Mouse (Mus musculus) testis, adult 2 months (tissue): Measurements from ENCODE around the gene Sox5.

ENCODE experiments used
- CTCF ChIP-seq: fragments of 200-500 bp; IDR thresholded peaks from 2 replicates; pipeline ENCODE4 v1.5.1; 2012; ENCODE audit warnings: low read depth, mild to moderate bottlenecking, inconsistent platforms, low read length, moderate library complexity; ENCODE audit not compliant: control insufficient read depth, insufficient read depth, insufficient replicate concordance
- POLR2A ChIP-seq: fragments of 200-500 bp; IDR thresholded peaks from 2 replicates; pipeline ENCODE4 v1.6.1; 2012; ENCODE audit warnings: low read depth, mild to moderate bottlenecking, inconsistent platforms, low read length, moderate library complexity; ENCODE audit not compliant: control insufficient read depth

DNA sequence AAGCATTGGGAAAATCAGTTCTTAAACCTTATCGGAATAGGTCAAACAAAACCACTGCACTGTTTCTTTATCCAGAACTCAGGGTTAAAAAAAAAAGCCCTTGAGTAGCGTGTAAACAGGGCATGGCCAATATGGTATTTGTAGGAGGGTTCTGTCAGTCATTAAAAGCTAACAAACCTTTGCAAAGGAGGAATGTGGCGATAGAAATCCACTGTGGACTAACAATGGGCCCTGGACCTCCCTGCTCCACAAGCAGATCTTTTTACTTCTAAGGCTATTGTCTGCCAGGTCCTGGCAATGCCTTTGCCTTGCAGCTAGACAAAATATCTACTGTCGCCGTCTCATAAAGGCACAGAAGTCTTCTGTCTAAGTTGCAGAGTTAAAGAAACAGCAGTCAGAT lies 738.8 kb downstream of the Sox5 start:
- TF ChIP-seq POLR2A (no peak), CTCF (no peak)
